Mouse (Mus musculus) midbrain, embryonic 13.5 days (tissue): ENCODE measurements around the gene Bclaf1. TPM values are rescaled to one million over a fixed set of nuclear protein-coding genes. Genes with fewer than 3 reads are reported as not detected.
A peak's percentile ranks its signal among the peaks of the same experiment; 100 is the strongest.

Experiments
- ATAC-seq: fragments of 200-750 bp; cut with Nextera tagmentation; 2 replicates; pipeline ENCODE4 v1.8.0; 2017; ENCODE audit warnings: mild to moderate bottlenecking, moderate TSS enrichment, moderate library complexity
- H3K27ac ChIP-seq: fragments of 300-500 bp; sonication (generic); 2 replicates; pipeline ENCODE4 v1.5.1; 2015; ENCODE audit warnings: inconsistent platforms, mild to moderate bottlenecking, moderate library complexity
- H3K27me3 ChIP-seq: fragments of 300-500 bp; sonication (generic); 2 replicates; pipeline ENCODE4 v1.6.1; 2015; ENCODE audit warnings: mild to moderate bottlenecking, inconsistent platforms
- H3K36me3 ChIP-seq: fragments of 300-500 bp; sonication (generic); 2 replicates; pipeline ENCODE4 v1.6.1; 2015; ENCODE audit warnings: mild to moderate bottlenecking, inconsistent platforms
- H3K4me1 ChIP-seq: fragments of 300-500 bp; sonication (generic); replicated peaks from 2 replicates; pipeline ENCODE4 v1.6.1; 2015; ENCODE audit warnings: inconsistent platforms
- H3K4me2 ChIP-seq: fragments of 300-500 bp; sonication (generic); replicated peaks from 2 replicates; pipeline ENCODE4 v1.6.1; 2015; ENCODE audit warnings: moderate library complexity, mild to moderate bottlenecking, inconsistent platforms
- H3K4me3 ChIP-seq: fragments of 300-500 bp; sonication (generic); replicated peaks from 2 replicates; pipeline ENCODE4 v1.5.1; 2015; ENCODE audit warnings: mild to moderate bottlenecking, inconsistent platforms
- H3K9ac ChIP-seq: fragments of 300-500 bp; sonication (generic); replicated peaks from 2 replicates; pipeline ENCODE4 v1.6.1; 2015; ENCODE audit warnings: mild to moderate bottlenecking, inconsistent platforms
- H3K9me3 ChIP-seq: fragments of 300-500 bp; sonication (generic); 2 replicates; pipeline ENCODE4 v1.6.1; 2016; ENCODE audit warnings: mild to moderate bottlenecking, inconsistent platforms
- WGBS: fragments of 180-500 bp; shearing (Covaris S2); methylation state at CpG from one replicate; pipeline ENCODE4 v1.1.7; 2015; 5-methylcytosine and 5-hydroxymethylcytosine counted together
- microRNA-seq: library from miRNA; unstranded; fragments of <30 nt; microRNA quantifications from one replicate; pipeline ENCODE4, GENCODE M21; 2016
- polyA plus RNA-seq: library from polyadenylated mRNA; unstranded; fragments of >200 nt; fragmentation: Nextera tagmentation; extraction: Ambion mirVana; gene quantifications from 2 replicates; pipeline ENCODE4 v1.2.1, GENCODE M21; 2015

Bclaf1 gene
- polyA plus RNA-seq, 1 experiment from 2014 or later, result 153 TPM

DNA sequence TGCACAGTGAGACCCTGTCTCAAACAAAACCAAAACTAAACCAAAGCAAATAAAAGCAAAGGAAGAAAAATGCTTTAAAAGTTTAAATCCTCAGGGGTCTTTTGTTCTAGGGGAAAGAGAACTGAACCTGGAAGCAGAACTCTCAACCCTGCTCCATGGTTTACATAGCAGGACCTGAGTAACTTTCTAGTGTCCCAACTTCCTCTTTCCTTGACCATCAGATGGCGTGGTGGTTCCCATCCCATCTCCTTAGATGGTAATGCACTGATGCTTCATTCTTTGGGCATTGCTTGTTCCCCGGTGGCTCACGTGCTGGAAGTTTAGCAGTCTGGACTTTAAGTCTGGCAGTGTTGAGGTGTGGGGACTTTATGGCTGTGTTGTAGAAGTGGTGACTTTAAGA, 69.1 kb downstream of the Bclaf1 start:
- Histone ChIP-seq H3K9ac (no peak overlapping the region), H3K4me1 (peaks cover 11% of the 10 kb centered on the region), H3K36me3 (no peaks in the 10 kb centered on the region), H3K27me3 (no peaks in the 10 kb centered on the region), H3K4me2 (no peak overlapping the region), H3K4me3 (no peak overlapping the region), H3K27ac (no peak overlapping the region), H3K9me3 (no peaks in the 10 kb centered on the region)
- 88% methylated on average over 3 of the region's 3 CpGs for WGBS
- no peak for ATAC-seq

DNA sequence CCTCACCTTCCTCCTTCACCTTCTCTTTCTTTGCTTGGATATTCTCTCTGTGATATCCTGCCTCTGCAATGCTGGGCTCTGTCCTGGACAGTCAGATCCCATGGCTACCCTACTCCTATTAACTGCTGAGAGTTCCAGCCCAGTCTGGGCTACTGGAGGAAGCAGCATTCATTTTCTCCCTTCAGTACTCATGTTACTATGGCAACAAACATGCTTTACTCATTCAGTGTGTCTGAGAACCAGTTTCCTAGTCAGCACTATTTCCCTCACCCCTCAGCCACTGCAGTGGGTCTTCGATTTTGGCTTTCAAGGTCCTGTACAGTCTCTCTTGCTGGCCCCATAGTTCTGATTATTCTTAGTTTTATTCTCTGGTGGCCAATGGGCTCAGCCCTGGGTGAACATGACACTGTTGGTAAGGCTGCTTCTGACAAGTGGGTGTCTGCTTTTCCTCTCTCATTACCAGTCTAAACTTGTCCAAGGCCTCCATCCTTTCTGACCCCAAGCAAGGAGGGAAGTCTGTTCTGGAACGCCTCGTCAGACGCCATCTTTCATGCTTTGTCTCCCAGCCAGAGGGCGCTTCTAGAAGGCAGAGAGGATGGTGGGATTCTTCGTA, 70.6 kb downstream of the Bclaf1 start:
- ATAC-seq, result peak; percentile 82
- 82% methylated on average over 6 of the region's 6 CpGs for WGBS
- Histone ChIP-seq H3K27ac (no peak overlapping the region), H3K4me1 (peaks cover 11% of the 10 kb centered on the region), H3K27me3 (no peaks in the 10 kb centered on the region), H3K36me3 (no peaks in the 10 kb centered on the region), H3K4me2 (no peak overlapping the region), H3K9me3 (no peaks in the 10 kb centered on the region), H3K4me3 (no peak overlapping the region), H3K9ac (no peak overlapping the region)

DNA sequence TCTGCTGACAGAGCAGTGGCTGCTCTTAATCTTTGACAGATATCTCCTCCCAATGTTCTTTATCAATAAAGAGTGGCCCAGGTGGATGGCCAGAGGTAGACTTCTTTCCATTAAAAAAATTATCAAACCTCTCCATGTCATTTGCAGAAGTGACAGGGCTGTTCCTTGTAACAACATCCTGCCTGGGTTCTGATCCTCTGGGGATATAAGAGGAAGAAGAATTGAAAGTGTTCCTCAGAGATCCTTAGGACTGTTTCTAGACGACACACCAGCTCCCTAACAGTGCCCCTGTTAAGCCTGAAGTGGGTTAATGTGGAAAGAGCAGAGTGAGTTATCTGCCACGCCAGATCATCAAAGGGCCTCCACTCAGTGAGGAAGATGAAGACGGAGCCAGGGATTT, 78.3 kb downstream of the Bclaf1 start:
- Histone ChIP-seq H3K9ac (no peak overlapping the region), H3K4me2 (no peak overlapping the region), H3K27me3 (no peaks in the 10 kb centered on the region), H3K36me3 (no peaks in the 10 kb centered on the region), H3K27ac (no peak overlapping the region), H3K9me3 (no peaks in the 10 kb centered on the region), H3K4me1 (no peaks in the 10 kb centered on the region), H3K4me3 (no peak overlapping the region)
- ATAC-seq, result no peak
- 70% methylated on average over 3 of the region's 3 CpGs for WGBS

Small RNA genes lying within 50 kb of the gene (microRNA-seq; reads per million reads assigned to microRNA genes)
- gene Mir6413, result not detected

Other genes with a start within 250 kb of the Bclaf1 start
- 5.1 and 5.8 TPM in 2 replicates for gene Map7, start 164.0 kb upstream of the Bclaf1 start, polyA plus RNA-seq
- gene Mtfr2, start 35.3 kb downstream of the Bclaf1 start, polyA plus RNA-seq, result 1.2 and 1.3 TPM in 2 replicates